Mouse (Mus musculus): ENCODE measurements around the gene Arpc2. TPM values are rescaled to one million over a fixed set of nuclear protein-coding genes. Genes with fewer than 3 reads are reported as not detected.
A peak's percentile ranks its signal among the peaks of the same experiment; 100 is the strongest.

Gene Arpc2
- polyA plus RNA-seq, 1 experiment = 169 TPM

DNA sequence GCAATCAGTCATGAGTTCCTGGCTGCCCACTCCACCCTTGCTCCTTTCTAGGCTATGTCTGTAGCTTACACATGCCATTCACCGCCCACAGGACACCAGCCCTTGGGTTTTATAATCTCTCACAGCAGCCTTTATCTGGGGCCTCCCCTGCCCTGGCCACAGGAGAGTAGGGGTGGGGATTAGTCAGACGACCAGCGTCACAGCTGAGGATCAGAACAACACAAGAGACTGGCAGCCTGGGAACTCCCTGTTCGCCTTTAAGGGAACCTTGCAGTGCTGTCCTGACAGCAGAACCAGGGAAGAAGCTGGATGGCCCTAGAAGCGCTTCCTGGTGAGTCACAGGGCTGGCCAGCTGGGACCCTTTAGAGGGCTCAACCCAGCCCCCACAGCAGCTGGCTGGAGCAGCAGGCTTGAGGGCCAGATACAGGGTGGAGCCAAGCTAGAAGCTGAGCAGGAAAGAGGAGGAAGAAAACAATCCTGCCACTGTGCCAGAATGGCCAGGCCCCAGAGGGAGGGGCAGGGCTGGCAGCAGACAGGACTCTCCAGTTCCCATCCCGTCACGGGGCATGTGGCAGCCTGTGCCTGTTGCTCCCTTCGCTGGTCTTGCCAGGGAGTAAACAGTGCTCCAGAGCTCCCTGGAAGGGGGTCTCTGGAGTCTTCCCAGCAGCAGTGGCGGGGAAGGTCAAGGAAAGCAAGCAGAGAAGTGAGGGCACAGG lies 59.7 kb downstream of the Arpc2 start:
- H3K4me1 ChIP-seq (ENCODE audit: control insufficient read depth, insufficient read depth, insufficient read length, low read length) = peaks cover 60% of the 10 kb centered on the region
- peak overlapping the region; percentile 12 for H3K4me3 ChIP-seq (ENCODE audit: insufficient read depth, low read depth, low read length)
- peak overlapping the region; percentile 92 for H3K27ac ChIP-seq (replicated peaks; ENCODE audit: low read depth, low read length)

DNA sequence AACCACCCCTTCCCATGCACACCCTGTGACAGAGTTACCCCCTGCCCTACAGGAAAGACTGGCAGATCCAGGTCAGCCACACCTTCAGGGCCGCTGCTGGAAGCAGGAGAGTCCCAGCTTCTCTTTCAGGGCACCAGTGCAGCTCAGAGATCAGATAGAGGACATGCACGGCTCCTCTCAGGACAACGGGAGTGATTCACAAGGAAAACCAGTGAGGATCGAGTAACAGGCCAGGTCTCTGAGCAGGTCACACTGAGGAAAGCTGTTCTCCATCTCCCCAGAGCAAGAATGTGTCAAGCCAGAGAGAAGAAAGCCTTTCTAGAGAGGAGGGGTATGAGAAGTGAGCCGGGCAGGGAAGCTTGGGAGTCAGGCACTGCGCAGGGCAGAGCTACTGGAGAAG lies 60.6 kb downstream of the Arpc2 start:
- peak overlapping the region; percentile 12; the same call in 1 of the 2 replicates for H3K4me3 ChIP-seq (ENCODE audit: insufficient read depth, low read depth, low read length)
- peaks cover 66% of the 10 kb centered on the region for H3K4me1 ChIP-seq (ENCODE audit: control insufficient read depth, insufficient read depth, insufficient read length, low read length)
- H3K27ac ChIP-seq (replicated peaks; ENCODE audit: low read depth, low read length) = peak overlapping the region; percentile 92

GRCm38 (mm10) chr1:74297269-74297668 lies 61.4 kb downstream of the Arpc2 start:
- Histone ChIP-seq H3K27ac (replicated peaks; ENCODE audit: low read depth, low read length) (peak overlapping the region; percentile 92), H3K4me1 (ENCODE audit: control insufficient read depth, insufficient read depth, insufficient read length, low read length) (peaks cover 73% of the 10 kb centered on the region), H3K4me3 (ENCODE audit: insufficient read depth, low read depth, low read length) (no peak overlapping the region)

DNA sequence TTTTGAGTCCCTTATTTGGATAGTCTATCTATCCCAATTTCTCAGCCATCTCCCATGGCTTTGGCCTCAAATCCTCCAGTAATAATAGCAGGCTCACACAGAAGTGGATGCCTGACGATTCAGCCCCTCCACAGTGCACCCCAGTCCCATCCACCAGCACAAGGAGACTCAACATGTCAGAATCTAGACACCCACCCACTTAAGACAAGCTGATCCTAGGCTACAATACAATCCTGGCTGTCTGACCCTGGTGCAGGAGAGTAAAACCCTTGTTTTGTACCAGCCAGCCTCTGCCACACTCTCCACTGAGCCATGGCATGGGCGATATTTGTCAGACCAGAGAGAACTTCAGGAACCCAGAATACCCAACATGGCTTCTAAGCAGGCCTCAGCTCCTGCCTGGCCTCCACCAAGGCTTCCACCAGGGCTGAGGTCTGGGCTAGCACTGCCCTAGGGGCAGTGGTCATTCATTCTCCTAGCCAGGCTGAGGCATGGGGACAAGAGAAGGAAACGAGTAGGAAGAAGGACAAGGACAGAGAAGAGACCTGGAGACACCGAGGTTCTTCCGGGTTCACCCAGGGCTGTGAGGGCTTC lies 62.4 kb downstream of the Arpc2 start:
- peak overlapping the region; percentile 86 for H3K27ac ChIP-seq (replicated peaks; ENCODE audit: low read depth, low read length)
- no peak overlapping the region for H3K4me3 ChIP-seq (ENCODE audit: insufficient read depth, low read depth, low read length)
- peaks cover 80% of the 10 kb centered on the region for H3K4me1 ChIP-seq (ENCODE audit: control insufficient read depth, insufficient read depth, insufficient read length, low read length)

DNA sequence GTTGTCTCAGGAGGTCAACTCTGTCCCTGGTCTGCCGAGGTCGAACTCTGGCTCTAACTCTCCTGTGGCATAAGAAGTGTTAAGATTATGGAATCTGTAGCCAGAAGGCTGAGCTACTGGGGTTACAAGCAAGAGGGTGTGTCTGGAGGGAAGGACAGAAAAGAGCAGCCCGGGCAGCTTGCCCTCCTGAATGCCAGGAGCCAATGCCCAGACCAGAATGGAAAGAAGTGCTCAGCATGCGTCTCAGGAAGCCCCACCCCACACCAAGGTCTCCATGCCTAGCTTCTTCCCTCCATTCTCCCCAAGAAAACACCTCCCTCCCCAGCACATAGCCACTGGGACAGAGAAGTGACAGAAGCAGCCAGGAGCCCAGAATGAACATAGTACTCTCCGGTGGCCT lies 63.1 kb downstream of the Arpc2 start:
- peaks cover 76% of the 10 kb centered on the region for H3K4me1 ChIP-seq (ENCODE audit: control insufficient read depth, insufficient read depth, insufficient read length, low read length)
- no peak overlapping the region for H3K4me3 ChIP-seq (ENCODE audit: insufficient read depth, low read depth, low read length)
- peak overlapping the region; percentile 86 for H3K27ac ChIP-seq (replicated peaks; ENCODE audit: low read depth, low read length)

GRCm38 (mm10) chr1:74300347-74301110 lies 64.6 kb downstream of the Arpc2 start:
- Histone ChIP-seq H3K4me1 (ENCODE audit: control insufficient read depth, insufficient read depth, insufficient read length, low read length) (peaks cover 64% of the 10 kb centered on the region), H3K4me3 (ENCODE audit: insufficient read depth, low read depth, low read length) (no peak overlapping the region), H3K27ac (replicated peaks; ENCODE audit: low read depth, low read length) (peak overlapping the region; percentile 86)

DNA sequence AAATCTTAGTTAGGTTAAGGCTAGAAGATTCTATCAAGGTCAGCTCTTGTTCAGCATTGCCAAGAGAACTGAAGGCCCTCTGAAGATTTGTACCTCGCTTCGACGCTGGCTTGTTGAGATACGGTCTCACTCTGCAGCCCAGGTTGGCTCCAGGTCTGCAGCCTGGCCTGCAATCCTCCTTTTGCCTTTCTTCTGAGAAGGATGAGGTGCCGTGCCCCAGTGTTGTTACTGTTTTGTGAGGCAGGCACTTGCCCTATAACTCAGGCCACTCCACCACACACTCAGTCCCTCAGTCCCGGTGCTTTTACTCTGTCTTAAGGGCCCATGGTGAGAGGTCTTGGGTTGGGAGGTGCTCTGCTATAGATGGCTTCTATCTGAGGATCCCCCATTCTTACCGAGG lies 66.3 kb downstream of the Arpc2 start:
- peak overlapping the region; percentile 75 for H3K27ac ChIP-seq (replicated peaks; ENCODE audit: low read depth, low read length)
- H3K4me3 ChIP-seq (ENCODE audit: insufficient read depth, low read depth, low read length) = peak overlapping the region; percentile 49
- peaks cover 49% of the 10 kb centered on the region for H3K4me1 ChIP-seq (ENCODE audit: control insufficient read depth, insufficient read depth, insufficient read length, low read length)

GRCm38 (mm10) chr1:74302835-74303234 lies 67.0 kb downstream of the Arpc2 start:
- Histone ChIP-seq H3K27ac (replicated peaks; ENCODE audit: low read depth, low read length) (peak overlapping the region; percentile 75), H3K4me1 (ENCODE audit: control insufficient read depth, insufficient read depth, insufficient read length, low read length) (peaks cover 43% of the 10 kb centered on the region), H3K4me3 (ENCODE audit: insufficient read depth, low read depth, low read length) (peak overlapping the region; percentile 49)

- H3K4me3 ChIP-seq (ENCODE audit: insufficient read depth, low read depth, low read length) = peak overlapping the region; percentile 98
- peaks cover 34% of the 10 kb centered on the region for H3K4me1 ChIP-seq (ENCODE audit: control insufficient read depth, insufficient read depth, insufficient read length, low read length)
- H3K27ac ChIP-seq (replicated peaks; ENCODE audit: low read depth, low read length) = peak overlapping the region; percentile 99
Observed at GRCm38 (mm10) chr1:74303509-74304338, 67.8 kb downstream of the Arpc2 start.

DNA sequence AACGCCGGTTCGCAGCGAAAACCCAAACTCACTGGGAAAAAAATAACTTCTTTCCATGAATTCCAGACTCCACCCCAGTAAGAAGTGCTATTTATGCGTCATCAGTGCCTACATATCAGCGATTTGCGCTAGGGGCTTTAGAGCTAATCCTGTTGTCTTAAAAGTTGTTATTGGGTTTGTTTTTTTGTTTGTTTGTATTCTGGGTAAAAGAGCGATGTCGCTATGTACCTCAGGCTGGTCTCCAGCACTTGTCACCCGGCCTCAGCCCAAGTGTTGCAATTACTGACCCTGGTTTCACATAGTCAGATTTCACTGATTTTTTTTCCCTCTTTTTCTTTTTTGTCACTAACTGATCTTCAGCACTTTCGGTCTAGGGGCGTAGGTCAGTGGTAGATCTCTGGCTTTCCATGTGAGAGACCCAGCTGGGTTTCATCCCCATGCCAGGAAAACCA lies 68.5 kb downstream of the Arpc2 start:
- Histone ChIP-seq H3K4me1 (ENCODE audit: control insufficient read depth, insufficient read depth, insufficient read length, low read length) (peaks cover 28% of the 10 kb centered on the region), H3K27ac (replicated peaks; ENCODE audit: low read depth, low read length) (peak overlapping the region; percentile 99), H3K4me3 (ENCODE audit: insufficient read depth, low read depth, low read length) (peak overlapping the region; percentile 98)

DNA sequence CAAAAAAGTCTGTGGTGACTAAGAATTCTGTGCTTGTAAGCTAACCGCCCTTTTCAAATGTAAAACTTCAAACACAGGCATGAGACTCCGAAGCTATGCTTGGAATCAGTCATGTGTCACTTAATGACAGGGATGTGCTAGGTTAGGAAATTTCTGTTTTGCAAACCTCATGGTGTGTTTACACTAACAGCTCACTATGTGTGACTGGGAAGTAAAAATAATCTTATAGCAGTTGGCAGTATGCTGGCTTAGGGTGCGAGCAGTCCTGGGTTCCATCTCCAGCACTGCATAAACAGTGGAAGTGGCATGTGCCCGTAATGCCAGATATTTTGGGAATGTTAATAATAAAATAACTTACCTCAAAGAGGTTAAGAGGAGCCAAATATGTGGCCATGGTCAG lies 69.1 kb downstream of the Arpc2 start:
- H3K4me3 ChIP-seq (ENCODE audit: insufficient read depth, low read depth, low read length) = no peak overlapping the region
- H3K4me1 ChIP-seq (ENCODE audit: control insufficient read depth, insufficient read depth, insufficient read length, low read length) = peaks cover 26% of the 10 kb centered on the region
- H3K27ac ChIP-seq (replicated peaks; ENCODE audit: low read depth, low read length) = no peak overlapping the region; the same call in 1 of the 2 replicates

DNA sequence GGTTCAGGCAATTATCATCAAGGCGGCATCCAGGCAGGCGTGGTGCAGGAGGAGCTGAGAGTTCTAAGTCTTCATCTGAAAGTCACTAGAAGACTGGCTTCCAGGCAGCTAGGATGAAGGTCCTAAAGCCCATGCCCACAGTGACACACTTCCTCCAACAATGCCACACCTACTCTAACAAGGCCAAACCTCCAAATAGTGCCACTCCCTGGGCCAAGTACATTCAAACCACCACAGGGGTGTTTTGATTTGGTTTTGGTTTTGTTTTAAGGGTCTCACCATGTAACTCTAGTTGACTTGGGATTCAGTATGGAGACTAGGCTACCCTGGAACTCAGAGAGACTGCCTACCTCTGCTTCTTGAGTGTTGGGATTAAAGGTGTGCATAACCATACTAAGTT lies 69.6 kb downstream of the Arpc2 start, which contains the start of gene Tmbim1:
Gene Tmbim1 (minus strand): TSS at position 101 of the 400 bp plus-strand sequence.
- peaks cover 28% of the 10 kb centered on the region for H3K4me1 ChIP-seq (ENCODE audit: control insufficient read depth, insufficient read depth, insufficient read length, low read length)
- H3K27ac ChIP-seq (replicated peaks; ENCODE audit: low read depth, low read length) = peak within 1 kb of the TSS; percentile 99
- H3K4me3 ChIP-seq (ENCODE audit: insufficient read depth, low read depth, low read length) = peak within 1 kb of the TSS; percentile 98

DNA sequence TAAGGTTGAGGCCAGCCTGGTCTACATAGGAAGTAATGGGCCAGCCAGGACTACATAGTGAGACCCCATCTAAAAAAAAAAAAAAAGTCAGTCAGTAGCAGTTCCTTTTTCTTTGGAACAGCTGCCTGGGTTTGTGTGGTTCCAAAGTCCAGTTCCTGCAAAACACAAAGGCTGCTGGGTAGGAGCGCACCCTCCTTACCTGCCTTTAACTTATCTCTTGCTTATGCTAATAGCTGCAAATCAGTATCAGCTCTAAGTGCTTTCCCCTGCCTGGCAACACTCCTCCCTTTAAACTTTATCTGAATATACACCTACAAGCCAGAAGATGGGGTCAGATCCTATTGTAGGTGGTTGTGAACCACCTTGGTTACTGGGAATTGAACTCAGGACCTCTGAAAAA lies 71.3 kb downstream of the Arpc2 start:
- no peak overlapping the region for H3K27ac ChIP-seq (replicated peaks; ENCODE audit: low read depth, low read length)
- no peak overlapping the region for H3K4me3 ChIP-seq (ENCODE audit: insufficient read depth, low read depth, low read length)
- peaks cover 12% of the 10 kb centered on the region for H3K4me1 ChIP-seq (ENCODE audit: control insufficient read depth, insufficient read depth, insufficient read length, low read length)

DNA sequence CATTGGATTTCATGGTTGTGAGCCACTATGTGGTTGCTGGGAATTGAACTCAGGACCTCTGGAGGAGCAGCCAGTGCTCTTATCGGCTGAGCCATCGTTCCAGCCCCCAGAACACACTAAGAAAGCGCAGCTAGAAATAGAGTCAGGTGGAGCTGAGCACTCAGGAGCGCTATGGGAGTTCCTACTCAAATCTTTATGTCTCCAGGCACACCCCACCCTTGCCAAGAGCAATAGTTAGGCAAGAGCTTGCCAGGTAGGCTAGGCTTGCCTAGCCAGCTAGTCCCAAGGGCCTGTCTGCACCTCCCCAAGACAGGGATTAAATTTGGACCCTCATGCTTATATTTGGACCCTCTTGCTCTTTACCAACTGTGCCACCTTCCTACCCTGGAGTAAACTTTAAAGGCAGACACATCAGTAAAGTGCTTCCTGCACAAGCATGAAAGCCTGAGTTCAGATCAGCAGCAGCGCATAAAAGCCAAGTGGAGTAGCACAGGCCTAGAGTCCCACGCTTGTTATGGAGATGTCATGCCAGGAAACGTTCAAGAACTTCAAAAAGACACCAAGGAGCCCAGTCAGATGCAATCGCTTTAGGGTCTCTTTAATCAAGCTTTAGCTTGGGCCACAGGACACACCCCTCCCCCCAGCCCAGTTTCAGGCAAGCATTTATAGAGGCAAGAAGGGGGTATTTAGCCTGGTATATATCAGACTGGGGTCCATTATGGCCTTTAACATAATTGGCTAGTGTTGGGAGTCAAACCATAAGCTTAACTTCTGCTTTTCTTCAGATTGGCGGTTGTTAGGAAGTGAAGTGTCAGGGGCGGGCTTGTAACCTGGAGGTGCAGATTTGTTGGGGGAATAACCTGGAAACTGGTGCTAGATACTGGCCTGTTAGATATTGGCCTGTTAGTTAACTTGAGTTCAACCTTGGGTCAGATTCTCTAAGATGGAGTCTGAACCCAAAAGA lies 72.4 kb downstream of the Arpc2 start:
- Histone ChIP-seq H3K4me3 (ENCODE audit: insufficient read depth, low read depth, low read length) (no peak overlapping the region), H3K27ac (replicated peaks; ENCODE audit: low read depth, low read length) (no peak overlapping the region)

More for the DNA sequence above, 72.4 kb downstream of the Arpc2 start:
- peaks cover 4% of the 10 kb centered on the region; the same call in 1 of the 2 replicates for H3K4me1 ChIP-seq (ENCODE audit: control insufficient read depth, insufficient read depth, insufficient read length, low read length)

All from brown adipose tissue, adult 24 weeks (tissue).